Mouse (Mus musculus) lung, embryonic 14.5 days (tissue): ENCODE measurements around the gene Cep112. TPM values are rescaled to one million over a fixed set of nuclear protein-coding genes. Genes with fewer than 3 reads are reported as not detected.
A peak's percentile ranks its signal among the peaks of the same experiment; 100 is the strongest.

Source experiments
- ATAC-seq: fragments of 200-750 bp; cut with Nextera tagmentation; 2 replicates; pipeline ENCODE4 v1.8.0; 2017; ENCODE audit warnings: mild to moderate bottlenecking, moderate TSS enrichment, moderate library complexity; ENCODE audit not compliant: insufficient read depth
- DNase-seq: peaks from one replicate; pipeline ENCODE4 v3.0.0-alpha.2; 2015
- H3K27ac ChIP-seq: fragments of 300-500 bp; sonication (generic); 2 replicates; pipeline ENCODE4 v1.5.1; 2014; ENCODE audit warnings: low read depth, mild to moderate bottlenecking, moderate library complexity
- H3K27me3 ChIP-seq: fragments of 300-500 bp; sonication (generic); 2 replicates; pipeline ENCODE4 v1.6.1; 2014; ENCODE audit warnings: low read length, control low read depth; ENCODE audit not compliant: insufficient read depth
- H3K36me3 ChIP-seq: fragments of 300-500 bp; sonication (generic); 2 replicates; pipeline ENCODE4 v1.6.1; 2014; ENCODE audit warnings: control low read depth; ENCODE audit not compliant: insufficient read depth
- H3K4me1 ChIP-seq: fragments of 300-500 bp; sonication (generic); 2 replicates; pipeline ENCODE4 v1.6.1; 2014; ENCODE audit warnings: antibody characterized with exemption, control low read depth; ENCODE audit not compliant: insufficient read depth
- H3K4me2 ChIP-seq: fragments of 300-500 bp; sonication (generic); 2 replicates; pipeline ENCODE4 v1.6.1; 2014; ENCODE audit warnings: mild to moderate bottlenecking
- H3K4me3 ChIP-seq: fragments of 300-500 bp; sonication (generic); 2 replicates; pipeline ENCODE4 v1.5.1; 2014; ENCODE audit warnings: low read depth, low read length
- H3K9ac ChIP-seq: fragments of 300-500 bp; sonication (generic); 2 replicates; pipeline ENCODE4 v1.6.1; 2014
- H3K9me3 ChIP-seq: fragments of 300-500 bp; sonication (generic); 2 replicates; pipeline ENCODE4 v1.6.1; 2016; ENCODE audit warnings: low read depth, low read length, control low read depth
- CTCF ChIP-seq: IDR thresholded peaks from 2 replicates; pipeline ENCODE4 v1.5.1; 2016; ENCODE audit warnings: antibody characterized with exemption, low read depth
- WGBS: fragments of 180-500 bp; shearing (Covaris S2); extraction: QIAGEN DNeasy Blood & Tissue Kit; methylation state at CpG from one replicate; pipeline ENCODE4 v1.1.7; 2014; 5-methylcytosine and 5-hydroxymethylcytosine counted together
- polyA plus RNA-seq: library from polyadenylated mRNA; unstranded; fragments of >200 nt; fragmentation: Nextera tagmentation; extraction: Ambion mirVana; gene quantifications from 2 replicates; pipeline ENCODE4 v1.2.1, GENCODE M21; 2014

Gene Cep112
- polyA plus RNA-seq, 1 experiment from 2014 or later, result 20.2 TPM

DNA sequence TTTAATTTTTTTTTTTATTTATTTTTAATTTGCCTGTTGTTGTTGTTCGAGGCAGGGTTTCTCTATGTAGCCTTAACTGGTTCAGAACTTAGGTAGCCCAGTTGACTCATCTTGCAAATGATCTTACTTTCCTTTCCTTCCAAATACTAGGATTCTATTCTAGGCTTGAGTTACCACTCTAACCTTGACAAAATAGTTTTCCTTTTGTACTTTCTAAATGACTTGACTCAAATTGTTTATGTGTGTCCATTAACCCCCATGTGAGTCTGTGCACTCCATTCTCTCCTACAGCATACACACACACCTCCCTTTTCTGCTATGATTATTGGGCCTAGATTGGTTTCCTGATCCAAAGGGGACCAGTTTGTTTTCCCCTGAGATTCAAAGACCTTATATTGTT lies 128.9 kb downstream of the Cep112 start:
- H3K9me3 ChIP-seq, result no peaks in the 10 kb centered on the region
- no peak overlapping the region for H3K4me3 ChIP-seq
- no peaks in the 10 kb centered on the region for H3K36me3 ChIP-seq
- 84% methylated on average over 1 of the region's 1 CpGs for WGBS
- no peak overlapping the region for H3K4me2 ChIP-seq
- ATAC-seq, result no peak
- no peaks in the 10 kb centered on the region for H3K4me1 ChIP-seq
- H3K9ac ChIP-seq, result no peak overlapping the region
- no peak for TF ChIP-seq CTCF
- no peaks in the 10 kb centered on the region for H3K27me3 ChIP-seq
- H3K27ac ChIP-seq, result no peak overlapping the region
- DNase-seq, result no peak

DNA sequence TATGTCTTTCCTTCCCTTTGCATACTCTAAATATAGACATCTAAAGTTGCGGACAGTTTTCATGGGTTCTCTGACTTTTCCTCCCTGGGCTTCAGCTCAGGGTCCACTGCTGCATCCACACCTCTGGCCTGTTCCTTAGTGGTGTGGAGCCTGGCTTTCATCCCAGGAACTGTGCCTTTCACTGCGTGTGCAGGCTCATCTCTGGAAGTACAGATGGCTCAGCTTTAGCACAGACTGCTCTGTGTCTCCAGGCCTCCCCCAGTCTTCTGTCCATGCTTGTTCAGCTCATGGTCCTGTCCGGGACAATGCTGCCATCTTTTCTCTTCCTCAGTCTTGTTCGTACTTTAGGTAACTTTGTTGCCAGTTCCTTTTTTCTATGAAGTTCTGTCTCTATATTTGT lies 133.6 kb downstream of the Cep112 start:
- Histone ChIP-seq H3K36me3 (no peaks in the 10 kb centered on the region), H3K4me1 (no peaks in the 10 kb centered on the region), H3K4me2 (no peak overlapping the region), H3K4me3 (no peak overlapping the region), H3K9ac (no peak overlapping the region), H3K27ac (no peak overlapping the region), H3K9me3 (no peaks in the 10 kb centered on the region), H3K27me3 (no peaks in the 10 kb centered on the region)
- DNase-seq, result no peak
- 82% methylated on average over 4 of the region's 4 CpGs for WGBS
- no peak for TF ChIP-seq CTCF
- no peak for ATAC-seq

DNA sequence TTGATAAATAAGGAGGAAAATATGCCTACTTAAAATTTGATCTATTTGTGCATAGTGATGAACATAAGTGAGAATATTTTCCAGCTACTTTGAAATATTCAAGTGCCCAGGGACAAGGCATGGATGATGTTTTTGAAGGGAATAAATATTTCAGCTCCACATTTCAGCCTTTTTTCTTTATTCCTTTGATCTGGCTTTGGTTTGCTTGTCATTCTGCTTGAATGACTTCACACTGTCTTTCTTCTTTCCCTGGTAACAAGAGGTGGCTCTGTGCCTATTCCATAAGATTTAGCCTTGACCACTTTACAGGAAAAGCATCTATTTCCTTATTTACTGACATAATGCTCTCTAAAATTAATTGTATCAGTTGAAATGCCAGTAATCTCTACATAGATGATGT lies 134.5 kb downstream of the Cep112 start:
- Histone ChIP-seq H3K4me1 (no peaks in the 10 kb centered on the region), H3K36me3 (no peaks in the 10 kb centered on the region), H3K9me3 (no peaks in the 10 kb centered on the region), H3K4me2 (no peak overlapping the region), H3K4me3 (no peak overlapping the region), H3K27ac (no peak overlapping the region), H3K27me3 (no peaks in the 10 kb centered on the region), H3K9ac (no peak overlapping the region)
- DNase-seq, result no peak
- ATAC-seq, result no peak
- no peak for TF ChIP-seq CTCF

DNA sequence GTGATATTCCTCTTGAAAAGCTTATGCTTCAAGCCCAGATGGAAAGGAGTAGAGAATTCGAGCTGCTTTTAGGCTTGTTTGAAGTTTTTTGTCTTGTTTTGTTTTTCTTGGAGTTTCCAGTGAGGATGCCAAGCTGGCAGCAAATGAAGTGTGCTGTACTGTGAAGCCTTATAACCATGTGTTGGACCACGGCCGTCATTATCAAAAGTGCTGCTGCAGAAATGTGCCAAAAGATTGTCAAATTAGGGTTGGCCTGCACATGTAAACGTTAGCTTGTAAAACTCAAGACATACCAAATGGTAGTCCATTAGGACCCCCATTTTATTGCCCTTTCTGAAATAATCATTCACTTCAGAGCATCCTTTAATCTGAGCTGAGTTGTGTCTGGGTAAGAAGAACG lies 137.1 kb downstream of the Cep112 start:
- no peaks in the 10 kb centered on the region for H3K27me3 ChIP-seq
- WGBS, result 41% methylated on average over 5 of the region's 5 CpGs
- no peaks in the 10 kb centered on the region for H3K9me3 ChIP-seq
- no peak overlapping the region for H3K27ac ChIP-seq
- ATAC-seq (peak; percentile 54), DNase-seq (peak; percentile 82)
- no peaks in the 10 kb centered on the region for H3K36me3 ChIP-seq
- no peak overlapping the region for H3K9ac ChIP-seq
- no peaks in the 10 kb centered on the region for H3K4me1 ChIP-seq
- H3K4me3 ChIP-seq, result no peak overlapping the region
- no peak for TF ChIP-seq CTCF
- H3K4me2 ChIP-seq, result no peak overlapping the region

DNA sequence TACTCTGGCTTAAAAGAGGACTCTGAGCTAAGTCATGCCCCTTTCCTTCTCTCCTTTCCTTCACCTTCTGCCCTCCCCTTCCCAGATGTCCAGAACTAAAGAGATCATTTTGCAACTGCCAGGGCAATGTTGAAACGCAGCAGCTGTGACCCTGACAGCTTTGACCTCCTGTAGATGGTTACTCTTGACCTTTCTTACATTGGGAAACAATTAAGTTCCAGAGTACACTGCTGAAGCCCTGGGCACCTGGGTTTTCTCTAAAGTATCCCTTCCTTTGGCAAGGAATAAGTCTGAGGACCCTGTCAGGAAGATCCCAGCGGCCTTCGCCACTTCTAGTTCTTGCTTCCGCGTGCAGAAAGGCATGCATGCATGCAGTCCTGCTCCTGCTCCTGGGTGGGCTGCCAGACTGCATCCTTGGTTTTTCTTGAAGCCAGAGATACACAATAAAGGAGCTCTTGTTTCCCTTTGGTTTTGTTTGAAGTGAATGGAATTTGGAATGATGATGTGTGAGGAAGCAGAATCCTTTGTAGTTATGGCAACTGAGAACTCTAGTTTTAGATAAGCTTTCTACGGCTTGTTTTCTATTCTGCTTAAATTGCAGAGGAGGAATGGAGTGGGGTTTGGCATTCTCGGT lies 161.7 kb downstream of the Cep112 start:
- peak; percentile 92 for ATAC-seq
- Histone ChIP-seq H3K27me3 (no peaks in the 10 kb centered on the region), H3K4me3 (no peak overlapping the region), H3K9me3 (no peaks in the 10 kb centered on the region), H3K36me3 (no peaks in the 10 kb centered on the region), H3K4me1 (peaks cover 5% of the 10 kb centered on the region; the same call in 1 of the 2 replicates), H3K9ac (no peak overlapping the region), H3K4me2 (no peak overlapping the region), H3K27ac (peak overlapping the region; percentile 71)
- peak; percentile 80 for DNase-seq
- WGBS, result 16% methylated on average over 7 of the region's 7 CpGs
- no peak for TF ChIP-seq CTCF

DNA sequence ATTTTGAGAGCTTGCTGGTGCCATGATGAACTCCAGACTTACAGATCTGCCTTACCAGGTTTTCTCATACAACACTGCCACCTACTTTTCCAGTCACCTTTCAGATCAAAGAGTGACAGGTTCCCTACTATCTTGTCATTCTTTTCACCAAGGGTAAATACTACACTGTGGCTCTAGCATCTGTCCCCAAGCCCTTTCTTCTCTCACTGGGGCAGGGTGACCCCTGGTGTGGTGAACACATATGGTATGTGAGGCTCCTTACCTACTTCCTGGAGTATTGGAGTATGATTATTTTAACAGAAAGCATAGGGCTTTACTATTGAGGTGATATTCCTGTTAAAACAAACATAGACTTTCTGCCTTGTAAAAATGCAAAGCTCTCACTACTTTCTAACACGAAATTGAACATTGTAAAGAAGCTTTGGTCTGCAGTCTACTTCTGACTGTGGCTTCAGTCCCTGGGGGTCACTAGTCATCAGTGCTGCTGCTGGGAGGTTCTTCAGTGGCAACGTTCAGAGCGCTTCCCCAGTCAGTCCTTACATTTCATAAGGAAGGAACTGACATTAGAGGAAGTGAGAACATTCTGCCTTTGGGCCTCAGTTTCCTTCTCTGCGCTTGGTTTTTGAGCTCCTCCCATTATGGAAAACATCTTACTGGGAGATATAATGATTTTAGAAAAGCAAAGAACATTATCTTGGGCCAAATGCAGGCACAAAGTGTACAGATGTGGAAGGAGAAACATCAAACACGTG lies 168.4 kb downstream of the Cep112 start:
- H3K9me3 ChIP-seq, result no peaks in the 10 kb centered on the region
- no peak for TF ChIP-seq CTCF
- H3K9ac ChIP-seq, result no peak overlapping the region
- no peaks in the 10 kb centered on the region for H3K4me1 ChIP-seq
- ATAC-seq, result no peak
- no peak overlapping the region for H3K27ac ChIP-seq
- no peak overlapping the region for H3K4me3 ChIP-seq
- no peaks in the 10 kb centered on the region for H3K36me3 ChIP-seq
- no peak overlapping the region for H3K4me2 ChIP-seq
- DNase-seq, result no peak
- 58% methylated on average over 5 of the region's 5 CpGs for WGBS
- H3K27me3 ChIP-seq, result no peaks in the 10 kb centered on the region

DNA sequence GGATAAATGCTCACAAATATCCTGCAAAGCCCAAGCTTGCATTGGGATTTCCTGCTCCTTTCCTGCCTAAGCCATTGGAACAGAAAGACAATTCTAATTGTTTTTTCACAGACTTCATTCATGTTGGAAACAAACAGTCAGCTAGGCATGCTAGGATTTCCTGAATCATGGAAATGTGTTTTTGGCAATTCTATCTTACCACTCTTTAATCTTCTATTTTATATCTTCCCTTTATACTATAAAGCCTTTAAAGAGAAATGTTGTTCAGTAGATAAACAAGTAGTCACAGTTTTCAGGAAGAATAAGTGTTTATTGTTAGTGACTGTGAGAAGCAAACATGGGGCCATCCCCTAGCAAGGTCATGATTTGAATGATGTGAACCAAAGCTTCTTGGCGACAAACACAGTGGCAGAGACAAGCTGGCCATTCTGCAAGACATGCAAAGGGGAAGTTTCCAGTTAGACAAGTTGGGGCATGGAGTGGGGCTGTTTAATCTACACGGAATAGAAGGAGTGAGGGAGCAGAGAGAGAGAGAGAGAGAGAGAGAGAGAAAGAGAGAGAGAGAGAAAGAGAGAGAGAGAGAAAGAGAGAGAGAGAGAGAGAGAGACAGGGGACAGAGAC lies 169.1 kb downstream of the Cep112 start:
- Histone ChIP-seq H3K9me3 (no peaks in the 10 kb centered on the region), H3K4me1 (no peaks in the 10 kb centered on the region), H3K27ac (no peak overlapping the region), H3K36me3 (no peaks in the 10 kb centered on the region), H3K4me2 (no peak overlapping the region), H3K9ac (no peak overlapping the region), H3K4me3 (no peak overlapping the region), H3K27me3 (no peaks in the 10 kb centered on the region)
- no peak for TF ChIP-seq CTCF
- ATAC-seq (no peak), DNase-seq (peak; percentile 21)
- 41% methylated on average over 2 of the region's 2 CpGs for WGBS
